Mouse (Mus musculus): ENCODE measurements at regions not wholly inside any gene's neighbourhood (a gene's known extent, or its start where the extent isn't known, plus 50 kb on each side); places are given as distances from the start of the nearest gene placed in this dataset.

GRCm38 (mm10) chr4:110134036-110134435, 156.2 kb downstream of the Dmrta2 start:
- 19% methylated on average over 7 of the region's 7 CpGs for WGBS
- H3K36me3 ChIP-seq (ENCODE audit: control insufficient read depth, insufficient read depth), result no peaks in the 10 kb centered on the region
- H3K4me2 ChIP-seq (ENCODE audit: low read depth, low read length), result no peak overlapping the region
- no peaks in the 10 kb centered on the region for H3K27me3 ChIP-seq (ENCODE audit: control insufficient read depth, insufficient read depth, low read length)
- ATAC-seq (replicated peaks; ENCODE audit: extremely low read depth, insufficient read depth, low FRiP score), result no peak
- peaks cover 9% of the 10 kb centered on the region for H3K4me1 ChIP-seq (ENCODE audit: control insufficient read depth, insufficient read depth, low read length)
- no peak overlapping the region for H3K9ac ChIP-seq (ENCODE audit: low read length)
- H3K4me3 ChIP-seq (ENCODE audit: low read length), result no peak overlapping the region
- no peaks in the 10 kb centered on the region for H3K9me3 ChIP-seq (replicated peaks; ENCODE audit: control insufficient read depth, low read length)
- H3K27ac ChIP-seq (ENCODE audit: low read length), result no peak overlapping the region

DNA sequence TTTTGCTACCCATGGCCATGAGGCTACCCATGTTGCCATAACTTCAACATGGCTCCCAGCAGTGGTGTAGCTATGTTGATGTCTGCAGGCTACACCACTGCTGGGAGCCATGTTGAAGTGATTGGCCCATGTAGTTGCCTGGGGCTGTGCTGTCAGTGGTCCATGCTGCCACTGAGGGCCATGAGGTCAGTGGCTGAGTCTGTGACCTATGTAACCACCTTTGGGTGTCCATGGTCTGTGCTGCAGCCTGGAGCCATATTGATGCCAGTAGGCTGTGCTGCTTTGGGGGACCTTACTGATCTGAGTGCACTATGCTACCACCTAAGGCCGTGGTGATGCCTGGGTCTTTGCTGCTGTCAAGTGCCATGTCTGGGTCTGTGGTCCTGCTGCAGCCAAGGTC, 167.4 kb downstream of the Dmrta2 start:
- ATAC-seq (replicated peaks; ENCODE audit: extremely low read depth, insufficient read depth, low FRiP score), result no peak
- Histone ChIP-seq H3K27ac (ENCODE audit: low read length) (no peak overlapping the region), H3K4me3 (ENCODE audit: low read length) (no peak overlapping the region), H3K9ac (ENCODE audit: low read length) (no peak overlapping the region), H3K4me1 (ENCODE audit: control insufficient read depth, insufficient read depth, low read length) (no peaks in the 10 kb centered on the region), H3K27me3 (ENCODE audit: control insufficient read depth, insufficient read depth, low read length) (no peaks in the 10 kb centered on the region), H3K4me2 (ENCODE audit: low read depth, low read length) (no peak overlapping the region), H3K36me3 (ENCODE audit: control insufficient read depth, insufficient read depth) (no peaks in the 10 kb centered on the region), H3K9me3 (replicated peaks; ENCODE audit: control insufficient read depth, low read length) (no peaks in the 10 kb centered on the region)
- WGBS, result 77% methylated on average over 1 of the region's 1 CpGs

GRCm38 (mm10) chr4:110152103-110152946, 174.5 kb downstream of the Dmrta2 start:
- Histone ChIP-seq H3K9me3 (replicated peaks; ENCODE audit: control insufficient read depth, low read length) (no peaks in the 10 kb centered on the region), H3K4me2 (ENCODE audit: low read depth, low read length) (peak overlapping the region; percentile 29; the same call in 1 of the 2 replicates), H3K9ac (ENCODE audit: low read length) (no peak overlapping the region), H3K4me3 (ENCODE audit: low read length) (0 out of 2 replicates have a peak overlapping the region, but pooled peaks have one; percentile 11), H3K36me3 (ENCODE audit: control insufficient read depth, insufficient read depth) (no peaks in the 10 kb centered on the region), H3K4me1 (ENCODE audit: control insufficient read depth, insufficient read depth, low read length) (no peaks in the 10 kb centered on the region), H3K27me3 (ENCODE audit: control insufficient read depth, insufficient read depth, low read length) (no peaks in the 10 kb centered on the region), H3K27ac (ENCODE audit: low read length) (no peak overlapping the region)
- no peak for ATAC-seq (replicated peaks; ENCODE audit: extremely low read depth, insufficient read depth, low FRiP score)
- 27% methylated on average over 15 of the region's 15 CpGs for WGBS
